Mouse (Mus musculus) spleen, postnatal 4 days (tissue): ENCODE measurements around the gene Reep3.

ENCODE experiments used
- DNase-seq, 2 experiments: peaks; one replicate each; pipeline ENCODE4 v3.0.0; 2022; ENCODE audit warnings: low spot score in 2 of 2

The Reep3 gene

DNA sequence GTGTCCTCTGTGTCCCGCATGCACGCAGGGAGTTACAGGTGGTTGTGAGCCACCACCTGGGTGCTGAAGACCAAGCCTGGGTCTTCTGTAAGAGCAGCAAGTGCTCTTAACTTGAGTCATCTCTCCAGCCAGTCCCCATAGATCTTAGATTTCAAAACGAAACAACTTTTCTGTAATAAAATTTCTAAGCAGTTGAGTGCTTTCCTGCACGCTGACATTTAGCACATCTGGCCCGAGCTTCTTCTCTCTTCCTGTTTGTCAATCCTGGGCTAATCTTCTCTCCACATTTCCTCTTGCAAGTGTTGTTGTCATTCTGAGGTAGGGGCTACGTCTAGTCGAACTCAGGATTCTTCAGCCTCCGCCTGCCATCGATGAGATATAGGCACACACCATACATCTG, 44.3 kb downstream of the Reep3 start:
- DNase-seq: no peak

DNA sequence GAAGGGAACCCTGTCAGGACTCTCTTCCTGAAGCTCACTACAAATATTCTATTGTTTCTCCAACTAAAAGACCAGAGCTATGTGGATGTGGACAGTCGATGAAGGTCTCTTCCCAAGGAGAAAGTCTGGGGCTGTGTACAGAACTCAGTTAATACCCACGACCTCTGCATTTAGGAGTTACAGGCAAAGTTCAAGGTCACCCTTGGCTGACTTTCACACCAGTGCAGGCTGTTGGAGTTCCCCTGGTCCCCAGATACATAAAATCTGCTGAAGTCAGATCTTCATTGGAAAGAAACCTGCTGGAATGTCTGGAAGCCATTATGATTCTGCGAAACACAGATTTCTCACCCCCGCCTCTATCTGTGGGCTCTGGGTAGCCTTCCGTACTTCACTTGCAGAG, 45.3 kb downstream of the Reep3 start:
- no peak for DNase-seq

GRCm38 (mm10) chr10:67050766-67051165, 46.0 kb downstream of the Reep3 start:
- DNase-seq: no peak

GRCm38 (mm10) chr10:67049621-67050020, 47.1 kb downstream of the Reep3 start:
- DNase-seq: no peak

DNA sequence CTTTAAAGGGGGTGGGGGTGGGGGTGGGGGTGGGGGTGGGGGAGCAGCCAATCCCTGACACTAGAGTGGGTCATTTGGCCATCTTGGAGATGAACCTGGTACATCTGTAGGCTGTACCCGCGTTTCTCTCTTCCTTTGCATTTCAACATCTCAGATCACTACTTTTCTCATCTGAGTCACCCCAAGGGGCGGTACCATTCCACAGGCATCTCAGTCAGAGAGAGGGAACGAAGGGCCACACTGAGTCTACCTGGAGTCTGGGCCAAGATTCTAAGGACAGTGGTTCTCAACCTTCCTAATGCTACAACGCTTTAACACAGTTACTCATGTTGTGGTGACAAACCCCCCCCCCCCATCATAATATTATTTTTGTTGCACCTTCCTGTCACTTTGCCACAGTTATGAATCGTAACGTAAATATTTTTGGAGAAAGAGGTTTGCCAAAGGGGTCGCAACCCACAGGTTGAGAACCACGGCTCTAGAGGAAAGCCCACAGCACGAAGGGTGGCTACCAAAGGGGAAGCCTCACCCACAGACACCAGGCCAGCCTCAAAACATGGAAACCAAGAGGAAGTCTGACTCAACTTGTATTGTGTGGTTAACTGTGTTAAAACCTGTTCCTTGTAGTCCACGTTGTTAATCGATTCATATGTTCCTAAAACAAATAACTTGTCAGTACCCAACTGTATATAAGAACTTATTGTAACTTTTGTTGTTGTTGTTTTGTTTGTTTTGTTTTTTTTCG, 47.7 kb downstream of the Reep3 start:
- no peak for DNase-seq

- no peak for DNase-seq
Observed at GRCm38 (mm10) chr10:67047712-67048645, 48.8 kb downstream of the Reep3 start.

DNA sequence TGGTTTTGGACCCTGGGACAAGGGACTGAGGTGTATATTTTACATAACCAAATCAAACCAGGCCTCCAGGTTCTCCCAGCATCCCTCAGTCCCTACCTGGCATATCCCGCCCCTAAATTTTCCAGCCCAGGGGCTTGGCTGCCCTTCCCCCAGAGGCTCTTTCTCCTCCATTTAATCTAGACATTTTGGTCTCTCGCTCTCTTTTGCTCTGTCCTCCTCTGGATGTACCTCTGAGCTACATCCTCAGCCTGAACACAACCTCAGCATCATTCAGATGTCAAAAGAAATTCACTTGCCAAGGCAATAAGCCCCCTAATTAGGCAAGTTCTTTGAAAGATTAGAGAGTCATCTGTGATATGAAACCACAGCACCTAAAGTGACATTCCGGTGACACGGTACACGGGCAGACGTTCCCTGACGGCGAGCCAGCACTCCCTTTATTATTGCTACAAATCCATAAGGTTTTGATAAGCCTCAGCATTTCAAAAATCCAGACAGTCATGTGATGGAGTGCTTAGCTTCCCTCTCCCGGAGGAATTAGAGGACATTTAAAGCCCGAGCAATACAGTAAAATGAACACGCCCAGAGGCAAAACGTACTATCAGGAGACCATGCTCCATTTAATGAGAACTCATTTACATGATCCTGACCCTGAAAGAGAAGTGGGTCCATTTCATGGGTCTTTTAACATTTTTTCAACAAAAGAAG, 51.4 kb downstream of the Reep3 start:
- no peak for DNase-seq

GRCm38 (mm10) chr10:67044346-67044745, 52.4 kb downstream of the Reep3 start:
- no peak for DNase-seq

DNA sequence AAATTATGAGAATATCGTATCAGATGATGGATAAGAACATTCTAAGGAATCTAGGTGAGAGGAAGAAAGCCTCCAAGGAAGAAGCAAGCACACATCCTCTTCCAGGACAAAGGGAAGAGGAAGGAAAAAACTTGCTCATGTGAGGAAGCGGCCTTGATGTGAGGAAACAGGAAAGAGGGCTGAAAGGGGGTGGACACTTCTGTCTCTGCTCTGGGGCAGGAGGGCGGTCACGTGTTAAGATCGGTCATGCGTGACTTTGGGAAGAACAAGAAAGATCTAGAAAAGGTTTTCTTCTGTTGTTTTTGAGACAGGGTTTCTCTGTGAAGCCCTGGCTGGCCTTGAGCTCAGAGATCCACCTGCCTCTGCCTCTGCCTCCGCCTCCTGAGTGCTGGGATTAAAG, 53.5 kb downstream of the Reep3 start:
- no peak for DNase-seq

DNA sequence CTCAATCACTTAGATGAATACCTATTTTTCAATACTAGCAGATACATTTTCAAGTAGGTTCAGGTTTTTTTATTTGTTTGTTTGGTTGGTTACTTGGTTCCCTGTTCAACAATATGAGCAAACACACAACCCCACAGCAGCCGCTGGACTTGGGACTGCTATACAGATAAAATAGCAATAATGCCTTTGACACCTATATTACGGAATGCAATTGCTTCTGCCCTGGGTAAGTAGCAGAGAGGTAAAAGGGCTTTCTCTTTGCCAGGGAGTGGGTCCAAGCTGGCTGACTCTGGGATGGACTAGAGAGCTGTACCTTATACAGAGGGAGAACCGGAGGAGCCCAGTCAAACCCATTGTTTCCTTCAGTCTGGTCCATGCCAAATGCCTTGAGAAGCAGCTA, 56.3 kb downstream of the Reep3 start:
- DNase-seq: no peak

GRCm38 (mm10) chr10:67039001-67039400, 57.7 kb downstream of the Reep3 start:
- no peak for DNase-seq

DNA sequence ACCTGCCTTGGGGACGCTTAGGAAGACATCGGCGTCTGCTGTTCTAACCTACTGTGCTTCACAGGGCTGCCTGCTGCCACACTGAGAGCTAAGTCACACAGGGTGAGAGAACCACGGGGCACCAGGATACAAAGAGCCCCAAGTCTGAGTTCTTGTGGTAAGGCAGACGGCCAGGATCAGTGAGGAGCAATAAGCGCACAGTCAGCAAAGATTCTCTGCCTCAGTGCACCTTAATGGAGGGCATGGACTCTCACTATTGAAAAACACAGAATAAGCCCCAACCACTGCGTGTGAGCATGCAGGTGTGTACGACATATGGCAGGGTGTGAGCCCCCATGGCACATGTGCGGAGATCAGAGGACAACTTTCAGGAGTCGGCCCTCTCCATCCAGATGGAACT, 60.2 kb downstream of the Reep3 start:
- no peak for DNase-seq

DNA sequence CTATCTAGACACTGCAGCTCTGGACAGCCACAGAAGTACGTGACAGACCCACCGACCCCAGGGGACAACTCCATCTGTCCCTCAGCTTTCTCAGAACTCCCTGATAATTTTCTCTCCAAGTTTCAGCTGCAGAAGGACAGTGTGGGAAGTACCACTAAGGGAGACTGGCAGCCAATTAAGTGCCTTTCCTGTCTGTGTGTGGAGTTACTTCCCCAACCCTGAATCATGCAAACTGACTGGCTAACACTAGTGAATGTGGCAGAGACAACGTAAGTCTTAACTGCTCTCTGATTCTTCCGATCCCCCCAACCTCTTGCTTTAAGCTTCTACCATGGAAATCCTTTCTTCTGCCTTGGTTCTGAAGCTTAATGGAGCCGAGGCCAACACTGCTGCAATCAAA, 60.6 kb downstream of the Reep3 start:
- DNase-seq: no peak

GRCm38 (mm10) chr10:67031186-67031585, 65.6 kb downstream of the Reep3 start:
- no peak for DNase-seq

DNA sequence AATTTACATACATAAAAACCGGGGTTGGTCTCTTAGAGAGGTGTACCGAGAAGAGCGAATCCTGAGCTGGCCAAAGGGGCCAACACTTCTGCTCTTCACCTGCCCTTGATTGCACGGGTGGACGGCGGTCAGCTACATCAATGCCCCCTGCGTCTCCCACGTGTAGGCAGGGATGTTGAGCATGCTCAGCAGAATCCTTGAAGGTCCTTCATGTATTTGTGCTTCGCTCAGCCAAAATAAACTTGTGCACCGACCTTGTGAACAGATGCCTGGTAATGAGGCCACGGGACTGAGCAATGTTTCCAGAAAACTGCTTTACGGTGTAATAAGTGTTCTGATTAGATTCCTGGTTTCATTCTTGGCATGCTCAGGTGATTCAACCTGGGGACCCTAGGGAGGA, 67.4 kb downstream of the Reep3 start:
- DNase-seq: no peak

GRCm38 (mm10) chr10:67026375-67026774, 70.4 kb downstream of the Reep3 start:
- DNase-seq: no peak

GRCm38 (mm10) chr10:67025573-67026236, 71.0 kb downstream of the Reep3 start:
- DNase-seq: peak; percentile 48 to 67

DNA sequence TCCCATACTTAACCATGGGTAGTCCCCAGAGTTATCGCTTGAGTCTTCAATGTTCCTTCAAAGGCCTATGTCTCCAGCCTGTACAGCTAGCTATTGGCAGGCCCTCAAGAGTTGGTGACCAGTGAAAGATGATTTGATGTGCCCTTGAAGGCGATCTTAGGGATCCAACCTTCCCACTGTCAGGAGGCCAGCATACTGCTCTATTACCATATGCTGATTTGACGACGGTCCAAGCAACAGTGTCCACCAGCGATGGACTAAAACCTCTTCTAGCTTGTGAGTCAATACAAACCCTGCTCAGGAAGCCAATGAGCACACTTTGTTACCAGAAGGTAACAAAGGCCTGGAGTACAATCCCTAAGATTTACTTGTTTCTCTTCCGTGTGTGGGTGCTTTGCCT, 72.4 kb downstream of the Reep3 start:
- no peak for DNase-seq

GRCm38 (mm10) chr10:67023092-67023491, 73.7 kb downstream of the Reep3 start:
- DNase-seq: no peak

GRCm38 (mm10) chr10:67021494-67021893, 75.3 kb downstream of the Reep3 start:
- DNase-seq: no peak

GRCm38 (mm10) chr10:67018875-67019274, 77.9 kb downstream of the Reep3 start:
- no peak for DNase-seq

- DNase-seq: no peak
Observed at GRCm38 (mm10) chr10:67017891-67018290, 78.9 kb downstream of the Reep3 start.
